Mouse (Mus musculus): Measurements from ENCODE around the gene Idh1. TPM values are rescaled to one million over a fixed set of nuclear protein-coding genes. Genes with fewer than 3 reads are reported as not detected.

Gene Idh1
- total and polyA plus RNA-seq, 3 experiments = 19.3 to 26.7 TPM; not detected in 1

GRCm38 (mm10) chr1:65144783-65145182 is 41.5 kb downstream of the Idh1 start:
- no peak for DNase-seq (ENCODE audit: low read depth, low spot score)

GRCm38 (mm10) chr1:65137560-65137959 is 48.7 kb downstream of the Idh1 start:
- Histone ChIP-seq H3K9me3 (replicated peaks; ENCODE audit: insufficient read depth, low read length) (no peaks in the 10 kb centered on the region), H3K79me2 (ENCODE audit: control insufficient read depth, insufficient read depth, low read length, poor library complexity) (no peaks in the 10 kb centered on the region), H3K4me3 (ENCODE audit: control insufficient read depth in 1 of 2, insufficient read depth in 1 of 2, low read depth in 2 of 2, low read length in 2 of 2) (no peak overlapping the region), H3K4me1 (ENCODE audit: control insufficient read depth in 1 of 2, insufficient read depth in 2 of 2, low read length in 2 of 2) (no peaks in the 10 kb centered on the region), H3K9ac (ENCODE audit: control insufficient read depth, low read depth, low read length, poor library complexity, severe bottlenecking) (no peak overlapping the region), H3K36me3 (ENCODE audit: control insufficient read depth in 1 of 2, insufficient read depth in 2 of 2, low read length in 2 of 2) (no peaks in the 10 kb centered on the region), H3K27me3 (ENCODE audit: control insufficient read depth in 1 of 2, insufficient read depth in 2 of 2, low read length in 2 of 2) (no peaks in the 10 kb centered on the region), H3K27ac (ENCODE audit: control insufficient read depth, low read depth, low read length) (no peak overlapping the region)
- no peak for DNase-seq (ENCODE audit: low read depth, low spot score)
- TF ChIP-seq GATA1 (IDR thresholded peaks at IDR 0.05; ENCODE audit: low read depth, low read length) = no peak
- TF ChIP-seq POLR2AphosphoS5 (IDR thresholded peaks at IDR 0.05; ENCODE audit: borderline replicate concordance, low read depth, low read length) = no peak

More at GRCm38 (mm10) chr1:65144783-65145182, 41.5 kb downstream of the Idh1 start:
- Histone ChIP-seq H3K36me3 (ENCODE audit: control insufficient read depth in 1 of 2, insufficient read depth in 2 of 2, low read length in 2 of 2) (no peaks in the 10 kb centered on the region), H3K79me2 (ENCODE audit: control insufficient read depth, insufficient read depth, low read length, poor library complexity) (no peaks in the 10 kb centered on the region), H3K27ac (ENCODE audit: control insufficient read depth, low read depth, low read length) (no peak overlapping the region), H3K4me3 (ENCODE audit: control insufficient read depth in 1 of 2, insufficient read depth in 1 of 2, low read depth in 2 of 2, low read length in 2 of 2) (no peak overlapping the region), H3K9ac (ENCODE audit: control insufficient read depth, low read depth, low read length, poor library complexity, severe bottlenecking) (no peak overlapping the region), H3K4me1 (ENCODE audit: control insufficient read depth in 1 of 2, insufficient read depth in 2 of 2, low read length in 2 of 2) (no peaks in the 10 kb centered on the region), H3K9me3 (replicated peaks; ENCODE audit: insufficient read depth, low read length) (no peaks in the 10 kb centered on the region), H3K27me3 (ENCODE audit: control insufficient read depth in 1 of 2, insufficient read depth in 2 of 2, low read length in 2 of 2) (no peaks in the 10 kb centered on the region)
- TF ChIP-seq CTCF (IDR thresholded peaks at IDR 0.05 in 2 of 3, conservative IDR thresholded peaks at IDR 0.05 in 1 of 3; ENCODE audit: control insufficient read depth in 1 of 3, insufficient read depth in 1 of 3, low read depth in 2 of 3, low read length in 3 of 3, poor library complexity in 1 of 3, severe bottlenecking in 1 of 3) (no peak), ZMIZ1 (IDR thresholded peaks at IDR 0.05; ENCODE audit: low read depth, low read length) (no peak), MXI1 (IDR thresholded peaks at IDR 0.05; ENCODE audit: low read depth, low read length) (no peak), MAFK (IDR thresholded peaks at IDR 0.05; ENCODE audit: borderline replicate concordance, low read depth, low read length) (no peak), POLR2AphosphoS2 (IDR thresholded peaks at IDR 0.05; ENCODE audit: low read length) (no peak)

GRCm38 (mm10) chr1:65132833-65133232 is 53.5 kb downstream of the Idh1 start:
- Histone ChIP-seq H3K36me3 (ENCODE audit: control insufficient read depth in 1 of 2, insufficient read depth in 2 of 2, low read length in 2 of 2) (no peaks in the 10 kb centered on the region), H3K4me1 (ENCODE audit: control insufficient read depth in 1 of 2, insufficient read depth in 2 of 2, low read length in 2 of 2) (no peaks in the 10 kb centered on the region), H3K4me3 (ENCODE audit: control insufficient read depth in 1 of 2, insufficient read depth in 1 of 2, low read depth in 2 of 2, low read length in 2 of 2) (no peak overlapping the region), H3K9ac (ENCODE audit: control insufficient read depth, low read depth, low read length, poor library complexity, severe bottlenecking) (no peak overlapping the region), H3K27ac (ENCODE audit: control insufficient read depth, low read depth, low read length) (no peak overlapping the region), H3K27me3 (ENCODE audit: control insufficient read depth in 1 of 2, insufficient read depth in 2 of 2, low read length in 2 of 2) (no peaks in the 10 kb centered on the region), H3K79me2 (ENCODE audit: control insufficient read depth, insufficient read depth, low read length, poor library complexity) (no peaks in the 10 kb centered on the region), H3K9me3 (replicated peaks; ENCODE audit: insufficient read depth, low read length) (no peaks in the 10 kb centered on the region)
- DNase-seq (ENCODE audit: low read depth, low spot score) = no peak
- no peak for TF ChIP-seq ZC3H11A (IDR thresholded peaks at IDR 0.05; ENCODE audit: low read depth, low read length)
- TF ChIP-seq KAT2A (conservative IDR thresholded peaks at IDR 0.05; ENCODE audit: low read depth, low read length) = no peak
- TF ChIP-seq MAZ (IDR thresholded peaks at IDR 0.05; ENCODE audit: low read depth, low read length) = no peak
- no peak for TF ChIP-seq RAD21 (IDR thresholded peaks at IDR 0.05; ENCODE audit: low read depth, low read length)
- no peak for TF ChIP-seq TAL1 (IDR thresholded peaks at IDR 0.05; ENCODE audit: low read length)
- TF ChIP-seq TCF12 (IDR thresholded peaks at IDR 0.05; ENCODE audit: low read depth, low read length) = no peak
- TF ChIP-seq JUND (IDR thresholded peaks at IDR 0.05; ENCODE audit: low read depth, low read length) = no peak
- no peak for TF ChIP-seq MYC (IDR thresholded peaks at IDR 0.05; ENCODE audit: low read depth, low read length)
- TF ChIP-seq MEF2A (IDR thresholded peaks at IDR 0.05; ENCODE audit: extremely low read depth, insufficient replicate concordance, low read depth, low read length, poor library complexity, severe bottlenecking) = no peak
- TF ChIP-seq POLR2AphosphoS5 (IDR thresholded peaks at IDR 0.05; ENCODE audit: borderline replicate concordance, low read depth, low read length) = no peak
- TF ChIP-seq CTCF (IDR thresholded peaks at IDR 0.05 in 2 of 3, conservative IDR thresholded peaks at IDR 0.05 in 1 of 3; ENCODE audit: control insufficient read depth in 1 of 3, insufficient read depth in 1 of 3, low read depth in 2 of 3, low read length in 3 of 3, poor library complexity in 1 of 3, severe bottlenecking in 1 of 3) = no peak
- TF ChIP-seq RCOR1 (IDR thresholded peaks at IDR 0.05; ENCODE audit: low read depth, low read length) = no peak
- TF ChIP-seq HCFC1 (IDR thresholded peaks at IDR 0.05; ENCODE audit: low read depth, low read length) = no peak
- no peak for TF ChIP-seq EP300 (IDR thresholded peaks at IDR 0.05; ENCODE audit: low read depth in 1 of 2, low read length in 2 of 2)
- no peak for TF ChIP-seq USF2 (IDR thresholded peaks at IDR 0.05; ENCODE audit: borderline replicate concordance in 1 of 2, insufficient read depth in 1 of 2, low read depth in 1 of 2, low read length in 2 of 2)
- no peak for TF ChIP-seq UBTF (IDR thresholded peaks at IDR 0.05; ENCODE audit: borderline replicate concordance, insufficient read depth, low read depth, low read length)
- TF ChIP-seq MAX (IDR thresholded peaks at IDR 0.05; ENCODE audit: low read length) = no peak
